Mouse (Mus musculus) CD4-positive, CD25-positive, alpha-beta regulatory T cell, adult 2 months (primary cell): ENCODE data around the gene Il27.

ENCODE experiments used
- DNase-seq: peaks from one replicate; pipeline ENCODE4 v3.0.0-alpha.2; 2012; ENCODE audit warnings: low read depth, low spot score

Il27 gene

DNA sequence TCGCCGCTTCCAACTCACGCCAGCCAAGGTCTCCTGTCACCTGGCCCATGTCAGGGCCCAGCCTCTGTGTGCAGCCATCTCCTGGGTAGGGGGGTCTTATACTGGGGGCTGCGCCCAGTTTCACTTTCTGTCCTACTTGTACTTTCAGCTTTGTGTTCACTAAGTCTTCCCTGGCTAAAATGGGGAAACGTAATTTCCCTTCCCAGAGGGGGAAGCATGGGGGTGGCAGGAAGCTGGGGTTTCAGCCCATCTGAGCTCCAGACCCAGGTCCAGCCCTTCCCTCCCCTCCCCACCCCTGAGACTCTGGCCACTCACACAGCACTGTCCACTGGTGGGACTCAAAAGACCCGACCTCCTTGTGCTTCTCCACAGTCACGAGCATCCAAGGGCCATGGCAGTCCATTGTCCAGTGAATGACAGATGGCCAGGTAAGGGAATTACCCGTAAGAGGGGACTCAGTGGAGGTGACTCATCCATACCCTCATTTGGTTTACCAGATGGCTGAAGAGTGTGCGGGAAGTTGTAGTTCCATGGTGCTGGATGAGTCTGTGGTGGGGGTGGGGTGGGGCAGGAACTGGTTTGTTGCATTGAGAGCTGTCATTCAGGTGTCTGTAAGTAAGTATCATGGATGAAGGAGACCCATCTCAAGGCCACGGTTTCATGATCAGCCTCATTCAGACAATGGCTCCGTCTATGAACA is at the start of gene Il27:
Il27 (minus strand) TSS at position 80 of the 700 bp plus-strand sequence.
- DNase-seq = no peak

DNA sequence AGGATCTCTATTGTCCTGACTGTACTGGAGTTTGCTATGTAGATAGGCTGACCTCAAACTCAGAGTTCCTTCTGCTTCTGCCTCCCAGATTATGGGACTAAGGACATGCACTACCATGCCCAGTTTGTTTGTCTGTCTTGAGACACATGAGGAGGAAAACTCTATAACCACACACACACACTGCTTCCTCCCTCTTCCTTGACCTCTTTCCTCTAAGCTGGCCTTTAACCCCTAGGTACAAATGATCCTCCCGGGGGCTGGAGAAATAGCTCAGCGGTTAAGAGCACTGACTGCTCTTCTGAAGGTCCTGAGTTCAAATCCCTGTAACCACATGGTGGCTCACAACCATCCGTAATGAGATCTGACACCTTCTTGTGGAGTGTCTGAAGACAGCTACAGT is 49.6 kb upstream of the Il27 start:
- no peak for DNase-seq

DNA sequence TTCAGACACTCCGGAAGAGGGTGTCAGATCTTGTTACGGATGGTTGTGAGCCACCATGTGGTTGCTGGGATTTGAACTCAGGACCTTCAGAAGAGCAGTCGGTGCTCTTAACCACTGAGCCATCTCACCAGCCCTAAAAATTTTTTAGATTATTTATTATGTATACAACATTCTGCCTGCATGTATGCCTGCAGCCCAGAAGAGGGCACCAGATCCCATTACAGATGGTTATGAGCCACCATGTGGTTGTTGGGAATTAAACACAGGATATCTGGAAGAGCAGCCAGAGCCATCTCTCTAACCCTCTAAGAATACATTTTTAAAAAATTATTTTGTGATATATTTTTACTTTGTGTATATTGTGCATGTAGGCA is 48.5 kb upstream of the Il27 start:
- peak; percentile 68 for DNase-seq

DNA sequence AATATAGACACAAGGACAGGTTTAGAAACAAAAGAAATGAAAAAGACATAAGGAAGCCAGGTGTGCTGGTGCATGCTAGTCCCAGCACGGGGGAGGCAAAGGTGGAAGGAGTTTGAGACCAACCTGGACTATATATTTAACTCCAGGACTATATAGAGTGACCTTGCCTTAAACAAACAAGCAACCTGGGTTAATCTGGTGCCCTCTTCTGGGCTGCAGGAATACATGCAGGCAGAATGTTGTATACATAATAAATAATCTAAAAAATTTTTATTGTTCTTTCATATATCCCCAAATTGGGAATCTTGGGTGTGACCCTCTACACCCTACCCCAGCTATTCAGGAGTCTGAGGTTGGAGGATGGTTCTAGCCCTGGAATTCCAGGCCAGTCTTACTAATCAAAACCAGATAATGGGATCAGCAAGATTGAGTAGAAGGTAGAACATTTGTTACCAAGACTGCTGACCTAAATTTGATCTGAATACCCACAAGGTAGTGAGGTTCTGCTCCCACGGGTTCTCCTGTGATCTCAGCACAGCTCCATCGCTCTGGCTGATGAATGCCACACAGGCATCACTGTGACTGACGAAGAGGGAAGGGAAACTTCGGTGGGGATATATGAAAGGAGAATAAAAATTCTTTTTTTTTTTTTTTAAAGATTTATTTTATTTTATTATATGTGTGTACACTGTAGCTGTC is 48.0 kb upstream of the Il27 start:
- peak; percentile 31 for DNase-seq

DNA sequence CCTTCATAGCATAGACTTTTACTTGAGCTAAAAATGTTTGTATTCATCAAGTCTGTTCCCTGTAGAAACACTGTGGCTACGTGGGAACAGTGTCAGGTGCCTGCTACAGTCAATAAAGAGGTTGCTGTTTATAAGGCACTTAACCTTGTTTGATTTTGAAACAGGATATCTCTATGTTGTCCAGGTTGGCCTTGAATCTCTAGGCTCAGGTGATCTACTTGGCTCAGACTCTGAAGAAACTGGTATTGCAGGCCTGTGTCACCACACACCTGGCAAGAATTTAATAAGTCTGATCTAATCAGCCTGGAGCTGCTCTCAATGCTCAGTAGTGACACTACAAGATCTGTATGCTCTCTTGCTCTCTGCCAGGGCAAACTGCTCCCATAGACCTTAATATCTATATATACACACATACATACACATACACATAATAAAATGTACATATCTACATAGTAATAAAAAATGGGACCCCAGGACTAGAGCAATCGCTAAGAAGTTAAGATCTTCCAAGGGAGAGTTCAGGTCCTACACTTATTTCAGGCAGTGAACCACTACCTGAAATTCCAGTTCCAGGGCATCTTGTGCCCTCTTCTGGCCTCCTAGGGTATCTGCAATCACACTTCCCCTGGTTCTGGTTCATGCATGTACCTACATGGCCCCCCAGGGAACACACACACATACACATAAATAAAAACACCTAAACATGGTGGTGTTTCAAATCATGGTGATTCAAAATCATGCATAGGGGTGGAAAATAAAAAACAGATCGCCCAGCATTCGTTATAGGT is 42.2 kb upstream of the Il27 start:
- peak; percentile 77 for DNase-seq

DNA sequence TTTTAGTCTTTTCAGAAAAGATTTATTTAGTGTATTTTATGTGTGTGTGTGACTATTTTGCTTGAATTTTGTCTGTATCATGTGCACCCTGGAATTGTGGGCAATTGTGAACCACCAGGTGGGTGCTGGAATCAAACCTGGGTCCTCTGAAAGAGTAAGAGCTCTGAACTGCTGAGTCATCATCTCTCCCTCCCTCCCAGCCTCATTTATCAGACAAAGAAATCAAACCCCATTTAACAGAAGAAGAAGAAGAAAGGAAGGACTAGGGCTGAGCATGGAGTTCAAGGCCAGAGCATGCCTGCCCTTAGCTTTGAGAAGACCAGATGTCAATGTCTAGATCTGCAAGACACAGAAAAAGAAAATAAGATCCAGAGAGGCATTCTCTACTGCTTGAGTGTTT is 40.6 kb upstream of the Il27 start:
- DNase-seq = no peak

DNA sequence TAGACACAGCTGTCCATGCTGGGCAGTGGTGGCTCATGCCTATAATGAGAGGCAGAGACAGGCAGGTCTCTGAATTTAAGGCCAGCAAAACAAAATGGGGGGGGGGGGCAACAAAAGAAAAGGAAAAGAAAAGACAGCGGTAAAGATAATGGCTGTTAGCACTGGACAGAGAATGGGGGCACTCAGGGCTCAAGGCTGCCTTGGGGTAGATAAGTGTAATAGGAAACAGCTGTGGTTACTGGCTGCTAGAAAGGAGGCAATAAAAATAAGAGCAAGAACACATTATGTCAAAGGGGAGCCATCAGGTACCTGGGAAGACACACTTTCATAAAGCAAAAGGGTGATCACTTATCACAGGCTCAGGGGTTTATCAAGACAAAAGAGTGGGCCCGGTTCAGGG is 37.7 kb upstream of the Il27 start:
- DNase-seq = no peak

DNA sequence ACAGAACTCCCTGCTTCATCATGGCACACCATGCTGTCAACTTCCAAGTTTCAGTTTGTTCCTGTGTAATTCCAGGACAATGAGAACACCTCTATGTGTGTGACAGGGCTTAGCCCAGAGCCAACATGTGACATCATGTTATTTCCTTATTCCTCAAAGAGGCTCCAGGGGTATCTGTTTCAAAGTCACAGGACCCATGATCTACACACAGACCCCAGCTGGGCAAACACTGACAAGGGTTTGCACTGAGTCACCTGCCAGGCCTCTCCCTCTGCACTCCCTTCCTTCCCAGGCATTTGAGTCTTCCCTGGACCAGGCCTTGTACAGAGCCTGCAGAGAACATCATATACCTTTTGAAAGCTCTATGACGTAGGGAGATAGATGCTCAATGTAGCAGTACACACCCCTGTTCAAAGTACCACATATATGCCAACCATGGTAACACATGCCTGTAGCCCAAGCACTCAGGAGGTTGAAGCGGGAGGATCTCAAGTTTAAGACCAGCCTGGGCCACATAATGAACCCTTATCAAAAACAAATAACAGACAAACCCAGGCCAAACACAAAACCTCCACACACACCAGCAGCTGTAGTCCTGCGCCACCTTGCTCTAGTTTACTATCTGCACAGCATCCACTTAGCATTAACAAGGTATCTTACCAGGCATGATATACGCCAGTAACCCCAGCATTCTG is 36.2 kb upstream of the Il27 start, which contains the start of gene Nupr1:
Nupr1 (minus strand) TSS at position 38 of the 695 bp plus-strand sequence.
- no peak for DNase-seq

DNA sequence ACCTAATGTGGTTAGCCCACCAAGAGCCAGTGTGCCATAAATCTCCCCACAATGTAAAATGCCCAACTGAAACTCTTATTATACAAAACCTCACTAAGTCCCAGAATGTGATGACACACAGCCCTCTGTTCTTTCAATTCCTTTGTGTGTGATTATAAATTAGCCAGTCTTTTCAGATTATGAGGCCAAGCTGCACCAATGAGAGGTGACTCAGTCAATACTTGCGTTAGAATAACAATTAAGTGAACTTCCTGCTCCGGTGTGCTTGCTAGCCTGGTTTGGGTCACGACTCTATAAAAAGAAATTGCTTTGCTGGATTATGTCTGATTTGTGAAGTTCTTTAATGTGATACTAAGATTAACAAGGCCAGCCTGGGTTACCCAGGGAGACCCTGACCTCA is 35.2 kb upstream of the Il27 start:
- DNase-seq = no peak

DNA sequence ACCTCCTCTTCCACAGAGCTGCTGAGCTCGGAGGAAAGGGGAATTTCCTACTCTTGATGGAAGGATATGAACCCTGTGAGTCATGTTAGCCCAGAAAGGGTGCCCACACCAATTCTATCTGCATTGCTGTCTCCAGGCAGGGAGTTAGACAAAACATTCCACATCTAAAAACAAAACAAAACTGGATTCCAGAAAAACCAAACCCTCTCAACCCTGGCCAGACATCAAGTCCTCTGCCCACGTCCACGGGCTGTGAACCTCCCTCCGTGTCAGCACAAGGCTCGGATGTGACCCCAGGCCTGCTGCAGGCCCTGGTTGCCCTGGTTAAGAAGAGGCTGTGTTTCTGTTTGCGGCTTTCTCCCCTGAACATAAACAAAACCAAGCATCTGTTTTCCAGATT is 33.4 kb upstream of the Il27 start:
- DNase-seq = no peak

DNA sequence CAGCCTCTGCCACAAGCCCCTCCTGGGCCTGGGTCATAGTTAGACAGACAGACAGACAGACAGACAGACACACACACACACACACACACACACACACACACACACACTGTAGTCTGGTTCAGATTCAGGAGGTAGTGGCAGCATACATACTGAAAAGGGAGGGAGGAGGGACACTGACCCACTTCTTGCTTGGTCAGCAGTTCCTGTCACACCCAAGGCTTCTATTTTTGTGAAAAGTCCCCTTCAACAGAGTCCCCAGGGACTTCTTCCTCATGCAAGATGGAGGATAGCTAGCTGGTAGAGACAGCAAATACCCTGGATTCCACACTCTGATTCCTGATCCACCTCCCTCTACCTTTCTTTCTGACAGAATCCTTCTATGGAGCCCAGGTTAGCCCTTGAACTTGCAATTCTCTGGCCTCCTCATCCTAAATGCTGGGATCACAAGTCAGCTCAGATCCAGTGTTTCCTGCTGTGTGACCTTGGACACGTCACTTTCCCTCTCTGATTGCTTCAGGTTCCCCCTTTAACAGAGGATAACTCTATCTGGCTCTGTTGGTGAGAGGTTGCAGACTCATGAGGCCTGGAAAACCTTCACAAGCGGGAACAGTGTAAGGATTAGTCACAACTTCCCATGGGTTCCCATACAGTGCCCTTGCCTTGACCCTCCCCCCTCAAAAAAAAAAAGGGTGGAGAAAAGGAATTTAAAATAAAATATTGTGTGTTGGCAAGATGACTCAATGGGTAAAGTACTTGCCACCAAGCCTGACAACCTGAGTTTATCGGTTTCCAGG is 31.3 kb upstream of the Il27 start:
- DNase-seq = no peak

DNA sequence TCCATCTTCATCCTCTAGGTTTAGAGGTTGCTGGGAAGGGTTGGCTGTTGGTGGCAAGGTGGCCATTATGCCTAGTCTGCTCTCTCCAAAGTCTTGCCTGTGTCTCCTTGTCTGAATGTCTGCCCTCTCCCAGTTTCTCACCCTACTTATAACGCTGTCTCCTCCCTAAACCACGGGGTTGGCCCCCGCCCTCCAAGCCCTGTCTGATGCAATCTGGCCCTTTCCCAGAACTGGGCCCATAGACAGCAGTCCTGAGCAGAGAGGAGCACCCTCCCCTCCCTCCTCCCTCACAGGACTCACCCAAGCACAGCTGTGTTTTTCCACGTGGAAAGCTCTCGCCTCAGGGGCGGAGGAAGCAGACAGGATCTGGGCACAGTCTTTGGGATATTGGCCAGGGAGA is 30.6 kb upstream of the Il27 start:
- no peak for DNase-seq

DNA sequence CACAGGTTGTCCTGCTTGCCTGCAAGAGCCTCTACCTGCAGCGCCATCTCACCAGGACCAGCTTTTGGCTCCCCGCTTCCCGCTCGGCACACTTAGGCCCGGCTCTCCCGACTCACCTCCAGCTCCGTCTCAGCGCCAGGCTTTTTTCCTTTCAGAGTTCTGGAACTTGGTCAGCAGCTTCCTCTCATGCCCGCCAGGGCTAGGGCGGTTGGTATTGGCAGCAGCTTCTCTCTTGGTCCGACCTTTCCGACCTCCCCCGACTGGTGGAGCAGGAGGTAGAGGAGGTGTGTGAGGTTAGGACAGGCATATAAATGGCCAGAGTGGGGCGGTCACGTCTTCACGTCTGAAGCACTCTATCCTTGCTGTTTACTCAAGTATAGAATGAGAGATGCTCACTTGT is 30.0 kb upstream of the Il27 start:
- DNase-seq = no peak

DNA sequence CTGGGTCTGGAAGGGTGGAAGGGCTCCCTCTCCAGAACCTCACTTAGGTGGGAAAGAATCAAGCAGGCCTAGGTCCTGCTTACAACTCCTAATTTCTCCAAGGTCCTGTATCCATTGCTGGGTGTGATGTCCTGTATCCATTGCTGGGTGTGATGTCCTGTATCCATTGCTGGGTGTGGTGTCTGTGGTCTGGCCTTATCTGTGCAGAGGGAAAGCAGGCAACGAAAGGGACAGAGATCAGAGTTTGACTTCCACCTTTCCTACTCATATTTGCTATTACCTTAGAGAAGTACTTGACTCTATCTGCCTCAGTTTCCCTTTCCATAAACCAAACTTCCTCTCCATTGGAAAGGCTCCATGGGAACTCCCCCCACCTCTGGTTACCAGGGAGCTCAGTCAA is 28.6 kb upstream of the Il27 start:
- DNase-seq = no peak

DNA sequence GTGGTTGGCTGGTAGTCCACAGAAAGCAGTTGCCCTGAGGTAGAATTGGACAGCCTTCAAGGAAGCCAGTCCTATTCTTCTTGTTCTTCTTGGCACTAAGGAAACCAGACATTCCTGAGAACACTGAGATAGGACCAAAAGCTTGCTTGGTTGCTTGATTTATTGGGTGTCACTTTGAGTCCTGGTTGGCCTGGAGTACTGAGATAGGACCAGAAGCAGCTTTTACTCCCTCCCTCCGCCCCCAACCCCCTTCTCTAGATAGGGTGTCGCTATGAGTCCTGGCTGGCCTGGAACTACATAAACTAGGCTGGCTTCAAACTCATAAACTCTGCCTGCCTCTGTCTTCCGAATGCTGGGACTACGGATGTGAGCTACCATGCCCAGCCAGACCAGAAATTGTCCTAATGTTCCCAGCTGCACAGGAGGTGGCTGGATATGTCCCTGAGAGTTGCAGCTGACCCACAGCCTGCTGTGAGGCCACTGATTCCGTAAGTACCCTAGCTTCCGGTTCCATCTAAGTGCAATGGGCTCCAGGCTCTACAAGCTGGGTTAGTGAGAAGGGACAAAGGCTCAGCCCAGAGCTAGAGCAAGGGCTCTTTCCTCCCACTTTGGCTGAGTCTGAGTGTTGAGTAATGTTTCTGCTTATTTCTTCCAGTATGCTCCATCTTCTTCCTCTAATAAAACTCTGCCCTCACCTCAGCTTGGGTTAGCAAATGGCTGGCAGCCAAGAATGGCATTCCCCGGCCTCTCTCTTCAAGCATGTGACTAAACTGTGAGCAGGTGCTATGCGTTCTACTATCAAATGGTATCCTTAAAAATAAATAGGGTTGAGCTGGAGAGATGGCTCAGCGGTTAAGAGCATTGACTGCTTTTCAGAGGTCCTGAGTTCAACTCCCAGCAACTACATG is 27.0 kb upstream of the Il27 start:
- DNase-seq = no peak

DNA sequence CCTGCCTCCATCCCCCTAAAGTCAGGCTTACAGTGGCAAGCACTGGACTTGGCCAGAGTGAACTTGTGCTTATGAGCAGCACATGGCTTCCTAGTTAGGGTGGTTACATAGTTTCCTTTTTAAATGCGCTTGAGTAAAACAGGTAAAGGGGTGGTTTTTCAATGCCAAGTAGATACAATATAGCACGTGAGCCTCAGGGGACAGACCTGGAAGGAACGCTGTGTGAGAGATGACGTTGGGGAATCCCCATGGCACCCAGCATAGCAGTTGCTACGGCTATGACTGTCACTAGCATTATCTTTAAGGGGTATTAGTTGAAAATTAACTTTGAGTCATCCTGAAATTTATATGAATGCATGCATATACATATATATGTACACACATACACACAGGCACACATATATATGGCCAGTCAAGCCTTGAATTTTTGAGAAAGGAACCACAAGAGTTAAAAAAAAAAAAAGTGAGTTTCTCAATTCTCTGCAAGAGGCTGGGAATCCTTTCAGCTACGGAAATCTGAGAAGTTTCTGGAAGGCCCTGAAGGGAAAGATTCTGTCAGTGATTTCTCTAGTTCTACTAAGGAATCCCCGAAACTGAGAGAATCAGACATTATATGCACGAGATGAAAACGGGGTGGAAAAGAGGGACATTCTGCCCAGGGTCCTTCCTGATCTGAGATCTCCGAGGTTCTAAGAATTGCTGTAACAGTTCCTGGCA is 25.0 kb upstream of the Il27 start:
- DNase-seq = peak; percentile 74

DNA sequence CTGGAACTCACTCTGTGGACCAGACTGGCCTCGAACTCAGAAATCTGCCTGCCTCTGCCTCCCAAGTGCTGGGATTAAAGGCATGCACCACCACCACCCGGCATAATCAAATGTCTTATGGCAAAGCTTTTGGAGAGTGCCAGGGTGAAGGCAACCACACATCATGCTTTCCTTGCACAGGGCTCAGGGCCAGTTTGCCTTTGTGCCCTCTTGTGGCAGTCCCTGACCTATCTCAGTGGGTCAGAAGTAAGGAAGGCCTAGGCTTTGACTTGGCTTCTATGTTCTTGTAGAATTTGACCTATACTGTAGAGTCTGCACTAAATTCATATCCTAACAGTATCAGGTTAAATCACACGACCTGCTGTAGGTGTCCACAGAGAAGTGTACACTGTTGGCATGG is 22.0 kb upstream of the Il27 start:
- DNase-seq = no peak

DNA sequence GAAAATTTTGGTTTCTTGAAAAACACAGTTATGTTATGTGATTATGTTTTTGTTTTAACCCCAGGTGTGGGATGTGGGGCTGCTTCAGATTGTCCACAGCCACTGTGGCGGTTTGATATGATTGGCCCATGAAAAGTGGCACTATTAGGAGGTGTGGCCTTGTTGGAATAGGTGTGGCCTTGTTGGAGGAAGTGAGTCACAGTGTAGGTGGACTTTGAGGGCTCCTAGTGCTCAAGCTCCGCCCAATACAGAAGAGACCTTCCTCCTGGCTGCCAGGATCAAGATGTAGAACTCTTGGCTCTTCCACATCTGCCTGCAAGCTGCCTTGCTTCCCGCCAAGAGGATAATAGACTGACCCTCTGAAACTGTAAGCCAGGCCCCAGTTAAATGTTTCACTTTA is 18.0 kb upstream of the Il27 start:
- DNase-seq = no peak

DNA sequence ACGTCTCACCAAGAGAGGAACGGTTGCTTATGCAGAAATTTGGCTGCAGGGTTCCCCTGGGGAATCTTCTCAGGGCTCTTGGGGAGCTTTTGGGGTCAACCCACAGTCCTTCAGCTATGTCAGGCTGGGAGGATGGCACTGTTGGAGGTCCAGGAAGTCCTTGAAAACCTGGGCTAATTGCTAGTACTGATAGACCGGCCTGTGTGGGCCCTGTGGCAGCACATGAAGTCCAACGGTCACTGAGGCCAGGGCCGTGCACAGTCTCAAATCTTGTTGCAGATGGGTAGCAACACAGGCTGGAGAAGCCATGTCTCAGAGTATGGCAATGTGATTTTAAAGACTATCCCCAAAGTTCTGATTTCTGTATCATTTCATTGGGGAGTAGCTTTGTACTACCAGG is 13.1 kb upstream of the Il27 start:
- DNase-seq = no peak

DNA sequence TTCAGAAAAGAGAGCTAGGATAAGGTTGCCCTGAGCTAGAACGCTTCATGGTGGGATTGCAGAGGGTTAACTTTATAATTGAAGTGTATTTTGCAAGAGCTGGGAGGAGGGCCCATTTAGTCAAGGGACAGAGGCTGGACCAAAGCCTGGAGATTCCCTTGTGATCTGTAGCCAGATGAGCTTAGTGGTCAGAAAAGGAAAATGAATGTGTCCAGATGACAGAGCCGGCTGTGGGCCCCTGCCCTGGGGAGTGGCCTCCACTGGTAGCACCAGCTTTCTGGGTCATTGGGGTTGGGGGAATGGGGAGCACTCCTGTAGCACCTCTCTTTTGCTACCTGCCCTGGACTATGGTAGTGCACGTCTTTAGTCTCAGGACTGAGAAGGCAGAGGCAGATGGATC is 12.3 kb upstream of the Il27 start:
- DNase-seq = no peak
